Mouse (Mus musculus) forelimb bud, embryonic 11.5 days (tissue): ENCODE measurements around the gene Kcnj15.

Experiments
- DNase-seq: peaks from one replicate; pipeline ENCODE4 v3.0.0-alpha.2; 2012; ENCODE audit warnings: low read depth, low spot score

Gene Kcnj15

DNA sequence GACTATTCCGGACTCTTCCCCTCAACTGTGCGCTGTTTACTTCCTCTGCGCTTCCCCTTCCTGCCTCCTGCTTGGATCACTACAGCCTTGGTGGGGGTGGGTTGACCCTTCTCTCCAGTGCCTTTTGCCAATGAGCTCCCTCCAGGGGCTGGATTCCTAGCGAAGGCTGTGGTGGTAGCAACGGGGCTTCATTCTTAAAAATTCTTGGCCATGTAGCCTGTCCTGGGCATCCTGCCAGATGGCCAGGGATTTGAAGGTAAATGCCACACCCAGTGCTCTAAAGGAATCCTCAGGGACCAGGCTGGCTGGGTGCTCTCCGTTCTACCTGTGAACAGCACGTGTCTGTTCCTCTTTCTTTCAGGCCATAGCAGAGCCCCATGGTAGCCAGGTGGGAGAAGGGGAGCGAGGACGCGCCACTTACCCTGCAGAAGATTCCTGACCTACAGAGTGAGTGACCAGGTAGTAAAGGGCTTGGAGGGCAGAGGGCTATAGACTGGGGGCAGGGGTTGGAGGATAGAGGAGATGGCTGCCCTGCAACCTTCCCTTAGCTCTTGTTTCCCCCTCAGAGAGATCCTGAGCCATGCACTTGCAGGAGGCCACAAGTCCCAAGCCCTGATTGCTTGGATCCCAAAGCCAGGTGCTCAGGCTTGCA lies 34.2 kb downstream of the Kcnj15 start:
- DNase-seq: no peak

DNA sequence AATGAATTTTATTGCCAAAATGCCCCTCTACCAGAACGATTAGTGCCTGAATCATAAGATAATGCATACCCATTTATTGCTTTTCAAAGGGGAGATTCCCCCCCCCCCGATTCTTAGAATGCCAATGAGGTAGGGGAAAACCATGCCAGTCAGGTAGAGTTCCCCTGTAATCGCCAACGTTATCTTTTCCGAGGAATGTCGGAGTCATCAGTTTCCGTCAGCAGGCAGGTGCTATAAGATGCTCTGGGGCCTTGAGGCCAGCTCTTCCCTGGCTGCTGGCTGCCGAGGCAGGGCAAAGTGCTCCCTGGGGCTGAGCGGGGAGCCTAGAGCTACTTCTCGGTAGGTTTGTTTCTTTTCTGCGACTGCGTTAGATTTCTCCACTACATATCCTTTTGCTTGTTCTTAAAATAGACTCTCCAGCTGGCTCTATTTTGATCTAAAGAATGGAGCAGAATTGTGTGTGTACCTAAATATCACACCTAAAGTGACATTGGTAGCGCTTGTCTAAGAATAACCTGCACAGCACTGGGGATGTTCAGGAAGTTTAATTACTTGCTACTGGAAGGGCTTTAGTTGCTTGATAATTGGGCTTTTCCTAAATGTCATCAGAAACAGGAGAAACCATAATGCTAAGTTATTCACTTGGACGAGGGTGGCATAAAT lies 35.6 kb downstream of the Kcnj15 start:
- DNase-seq: no peak

DNA sequence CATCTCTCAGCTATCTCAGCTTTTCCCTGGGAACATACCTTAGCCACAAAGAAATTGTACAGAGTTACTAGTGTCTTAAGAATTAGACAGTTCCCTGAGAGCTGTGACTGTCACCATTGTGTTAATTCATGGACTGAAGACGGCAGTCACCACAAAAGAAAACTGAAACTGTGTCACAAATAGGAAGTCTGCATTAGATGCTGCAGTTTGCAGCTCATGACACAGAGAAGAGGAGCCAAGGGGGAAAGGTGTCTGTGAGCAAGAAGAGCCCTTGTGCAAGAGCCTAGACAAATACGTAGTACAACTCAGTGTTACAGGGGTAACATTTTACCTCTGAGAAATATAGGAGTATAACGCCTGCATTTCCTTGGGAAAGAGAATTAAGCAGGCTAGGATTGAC lies 40.3 kb downstream of the Kcnj15 start:
- no peak for DNase-seq

DNA sequence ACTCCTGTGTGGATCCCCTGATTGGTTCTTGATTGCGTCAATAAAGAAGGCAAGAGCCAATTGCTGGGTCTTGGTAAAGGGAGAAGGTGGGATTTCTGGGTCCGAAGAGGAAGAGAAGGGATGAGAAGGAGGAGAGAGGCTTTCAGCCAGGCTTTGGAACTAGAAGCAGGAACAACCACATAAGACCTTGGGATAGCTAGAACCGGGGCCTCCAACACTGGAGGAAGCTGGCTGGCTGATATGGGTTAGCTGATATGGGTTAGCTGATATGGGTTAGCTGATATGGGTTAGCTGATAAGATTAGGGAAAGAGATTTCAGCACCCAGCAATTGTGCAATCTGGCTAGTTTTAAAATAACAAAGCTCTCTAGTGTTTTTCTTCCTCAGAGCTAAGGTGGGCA lies 44.3 kb downstream of the Kcnj15 start:
- no peak for DNase-seq

DNA sequence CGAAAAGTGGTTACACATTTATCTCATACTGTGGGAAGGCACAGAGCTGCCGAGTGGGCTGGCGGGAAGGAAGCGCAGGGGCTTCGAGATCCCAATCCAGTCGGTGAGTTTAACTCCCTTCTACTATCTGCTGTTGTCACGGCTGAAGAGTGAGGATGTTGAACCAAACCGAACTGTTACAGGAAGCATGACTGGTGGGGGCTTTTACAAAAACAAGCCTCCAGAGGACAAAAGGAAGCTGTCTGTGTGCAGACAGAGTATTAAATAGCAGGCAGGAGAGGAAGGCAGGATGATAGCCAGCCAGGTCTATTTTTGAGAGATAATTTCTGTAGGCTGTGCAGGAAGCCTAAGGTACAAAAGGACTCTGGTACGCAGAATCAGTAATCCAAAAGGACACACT lies 46.3 kb downstream of the Kcnj15 start:
- no peak for DNase-seq

DNA sequence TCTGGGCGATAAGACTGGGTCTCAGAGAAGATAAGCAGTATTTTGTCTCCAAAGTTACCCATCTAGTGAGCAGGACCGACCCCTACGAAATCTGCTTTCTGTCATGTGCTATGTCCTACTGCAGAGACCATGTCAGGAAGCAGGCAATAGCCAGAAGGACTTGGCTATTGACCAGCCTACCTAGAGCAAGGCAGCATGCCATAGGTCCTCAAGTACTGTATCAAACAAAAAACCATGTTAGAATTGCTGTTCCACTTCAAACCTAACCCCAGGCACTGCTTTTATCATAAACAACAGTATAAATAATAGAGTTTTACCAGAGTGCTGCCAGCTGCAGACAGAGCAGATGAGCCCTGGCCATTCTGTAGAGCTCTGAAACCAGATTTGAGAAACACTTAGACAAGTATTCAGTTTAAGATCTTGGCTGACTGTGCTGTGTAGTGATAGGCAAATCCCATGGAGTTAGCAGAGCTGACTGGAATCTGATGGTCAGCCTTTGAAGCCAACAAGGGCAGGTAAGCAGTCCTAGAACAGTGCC lies 50.5 kb downstream of the Kcnj15 start:
- no peak for DNase-seq

DNA sequence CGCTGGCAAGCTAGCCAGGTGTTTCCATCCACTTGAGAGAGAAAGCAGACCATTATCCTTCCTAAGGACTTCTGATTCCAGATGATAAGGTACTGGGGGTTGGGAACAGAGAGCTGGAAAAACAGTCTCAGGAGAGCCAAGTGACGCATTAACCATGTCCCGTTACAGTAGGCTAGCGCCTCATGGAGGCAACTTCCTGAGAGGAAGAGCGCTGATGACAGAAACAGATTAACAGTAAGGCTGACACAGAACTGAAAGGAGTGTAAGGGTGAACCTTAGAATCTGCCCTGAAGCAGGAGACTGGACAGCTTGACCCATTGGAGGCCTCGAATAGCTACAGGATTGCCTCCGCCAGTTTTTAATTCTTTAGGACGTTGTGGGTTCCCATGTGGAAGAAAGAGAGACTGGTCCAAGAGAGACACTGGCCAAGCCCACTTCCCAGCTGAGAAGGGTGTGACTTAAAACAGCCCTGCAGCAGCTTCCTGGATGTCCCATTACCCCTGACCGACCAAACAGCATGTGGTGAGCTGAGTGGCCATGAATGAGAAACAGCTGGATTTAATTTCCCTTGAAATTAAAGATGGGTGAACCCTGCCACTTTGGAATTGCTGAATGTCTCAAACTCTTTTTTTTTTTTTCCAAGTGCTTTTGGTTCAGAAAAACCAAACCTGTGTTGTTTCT lies 64.7 kb downstream of the Kcnj15 start:
- DNase-seq: peak; percentile 60

DNA sequence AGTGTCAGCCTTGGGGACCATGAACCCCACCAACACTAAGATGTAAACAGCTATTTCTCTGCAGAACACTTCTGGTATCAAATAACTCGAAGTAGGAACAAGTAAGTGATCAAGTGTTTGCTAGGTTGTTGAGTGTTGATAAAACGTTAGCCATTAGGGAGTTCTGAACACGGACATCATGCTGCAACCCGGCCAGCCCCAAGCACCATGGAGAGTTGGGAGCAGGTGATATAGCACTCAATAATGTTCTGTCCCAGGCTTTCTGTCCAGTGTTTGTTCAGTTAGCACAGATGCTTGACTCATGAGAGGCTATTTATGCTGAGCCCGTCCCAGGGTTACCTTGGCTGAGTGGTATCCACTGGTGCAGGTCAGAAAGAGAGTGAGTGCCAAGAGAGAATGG lies 74.8 kb downstream of the Kcnj15 start:
- DNase-seq: no peak

DNA sequence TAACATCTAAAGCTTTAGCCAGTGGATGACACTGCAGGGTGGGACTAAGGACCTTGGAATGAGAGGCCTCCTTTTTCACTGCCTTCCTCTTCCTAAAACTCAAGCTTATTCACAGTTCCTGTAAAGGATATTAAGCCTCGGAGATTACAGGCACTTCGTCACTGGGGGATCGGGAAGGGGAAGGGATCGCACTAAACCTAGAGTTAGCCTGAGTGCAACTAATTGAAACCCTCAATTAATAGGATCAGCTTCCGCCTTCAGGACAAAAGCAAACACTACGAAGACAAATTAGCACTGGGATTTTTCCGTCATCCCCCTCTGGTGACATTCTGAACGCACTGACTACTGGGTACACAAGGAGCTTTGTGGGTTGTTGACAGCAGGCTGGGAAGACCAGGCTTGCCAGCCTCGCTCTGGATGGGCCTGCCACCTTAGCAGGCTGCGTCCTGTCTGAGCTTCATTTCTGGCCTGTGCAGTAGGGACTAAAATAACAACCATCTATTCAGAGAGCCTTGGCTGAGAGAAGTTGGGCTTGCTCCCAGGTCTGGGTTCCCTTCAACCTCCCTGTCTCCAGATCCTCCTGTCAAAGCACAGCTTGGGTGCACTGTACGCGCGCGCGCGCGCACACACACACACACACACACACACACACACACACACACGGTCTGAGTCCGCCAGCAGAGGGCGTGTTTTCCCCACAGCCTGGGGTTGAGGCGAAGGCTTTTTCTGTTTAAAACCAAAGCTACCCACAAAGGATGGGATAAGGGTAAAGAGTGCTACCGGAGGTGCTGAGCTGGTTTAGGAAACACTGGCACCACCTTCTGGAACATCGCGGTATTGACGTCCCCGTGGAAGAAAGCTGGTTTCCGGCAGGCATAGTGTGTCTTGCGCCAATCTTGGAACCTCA lies 83.8 kb downstream of the Kcnj15 start:
- DNase-seq: peak; percentile 89

DNA sequence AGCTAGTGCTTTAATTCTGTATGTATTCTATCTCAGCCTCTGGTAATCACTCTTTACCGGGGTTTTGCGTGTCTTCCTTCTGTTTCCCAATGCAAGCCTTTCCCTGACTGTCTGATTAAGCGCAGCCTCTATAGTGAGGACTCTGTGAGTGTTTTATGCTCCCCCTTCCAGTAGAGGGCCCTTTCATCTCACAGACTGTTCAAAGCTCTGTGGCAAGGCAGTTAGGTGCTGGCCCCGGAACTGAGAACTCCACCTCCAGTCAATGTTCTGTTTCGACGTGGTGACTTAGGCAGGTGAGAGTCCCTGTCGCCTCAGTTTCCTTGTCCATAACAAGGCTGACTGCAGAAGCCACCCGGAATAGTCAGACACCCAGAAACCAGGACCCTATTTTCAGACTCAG lies 84.7 kb downstream of the Kcnj15 start:
- no peak for DNase-seq

DNA sequence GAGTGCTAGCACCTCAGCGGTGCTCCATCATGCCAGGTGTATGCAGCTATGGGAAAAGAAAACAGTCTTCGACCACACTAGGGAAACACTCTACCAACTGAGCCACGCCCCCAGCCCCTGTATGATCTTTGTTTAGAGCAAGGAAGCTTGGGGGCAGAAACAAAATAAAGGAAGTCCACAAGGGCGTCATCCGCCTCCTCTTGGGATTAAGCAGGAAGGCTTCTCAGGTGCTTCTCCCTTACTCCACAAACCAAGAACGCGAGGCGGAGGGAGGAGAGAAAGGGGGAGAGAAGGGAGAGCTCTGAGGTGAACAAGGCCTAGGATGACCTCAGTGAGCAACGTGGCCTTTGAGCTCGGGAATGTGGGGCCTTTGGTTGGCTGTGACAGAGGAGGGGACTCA lies 87.6 kb downstream of the Kcnj15 start:
- no peak for DNase-seq

DNA sequence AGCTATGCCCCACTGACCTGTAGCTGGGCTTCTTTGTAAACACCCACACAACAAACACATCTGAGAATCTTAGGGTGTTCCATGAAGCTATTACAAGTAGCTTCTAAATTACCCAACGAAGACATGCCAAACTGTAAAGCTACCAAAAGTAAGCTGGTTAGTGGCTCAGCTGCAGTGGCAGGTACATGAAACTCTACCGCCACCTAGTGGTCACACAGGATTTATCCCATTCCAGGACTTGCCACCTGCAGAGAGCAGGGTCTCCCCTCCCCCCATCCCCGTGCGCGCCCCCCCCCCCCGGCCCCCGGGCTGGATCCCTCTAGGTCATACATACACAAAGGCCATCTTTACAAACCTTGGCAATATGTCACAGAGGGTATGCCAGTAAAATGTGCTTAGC lies 88.5 kb downstream of the Kcnj15 start:
- peak; percentile 81 for DNase-seq

DNA sequence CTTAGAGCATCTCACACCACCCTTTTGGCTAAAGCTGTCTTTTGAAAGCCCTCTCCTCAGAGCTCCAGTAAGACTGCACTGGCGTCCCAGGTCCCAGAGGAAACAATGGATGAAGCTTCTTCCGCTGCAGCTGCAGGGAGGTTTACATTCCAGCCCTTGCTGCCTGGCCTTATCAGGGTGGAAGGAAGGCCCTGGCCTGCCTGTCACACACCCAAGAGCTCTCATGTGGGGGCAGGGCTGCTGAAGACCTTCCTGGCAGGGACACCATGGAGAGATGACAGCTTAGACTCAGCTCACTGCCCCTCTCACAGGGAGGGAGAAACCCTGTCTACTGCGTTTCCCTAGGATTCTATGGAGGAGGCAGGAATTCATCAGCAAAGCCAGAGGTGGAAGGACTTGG lies 89.8 kb downstream of the Kcnj15 start:
- DNase-seq: no peak

DNA sequence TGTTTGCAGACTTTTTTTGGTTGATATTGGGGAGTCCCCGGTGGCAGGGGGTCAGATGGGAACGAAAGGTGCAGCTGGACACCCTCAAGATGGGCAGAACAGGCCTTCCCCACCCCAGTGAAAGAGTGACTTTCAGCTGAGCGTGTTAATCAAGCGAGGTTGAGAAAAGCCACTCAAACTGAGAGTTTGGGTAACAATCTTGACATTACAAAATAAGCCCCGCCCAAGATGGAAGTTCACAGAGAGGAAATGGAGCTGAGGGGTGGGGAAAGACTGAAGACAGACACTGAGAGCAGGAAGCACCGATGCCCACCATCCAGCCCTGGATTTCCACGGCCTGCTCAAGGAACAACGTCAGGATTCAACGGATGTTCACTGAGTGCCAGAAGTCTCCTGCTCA lies 91.2 kb downstream of the Kcnj15 start:
- no peak for DNase-seq

DNA sequence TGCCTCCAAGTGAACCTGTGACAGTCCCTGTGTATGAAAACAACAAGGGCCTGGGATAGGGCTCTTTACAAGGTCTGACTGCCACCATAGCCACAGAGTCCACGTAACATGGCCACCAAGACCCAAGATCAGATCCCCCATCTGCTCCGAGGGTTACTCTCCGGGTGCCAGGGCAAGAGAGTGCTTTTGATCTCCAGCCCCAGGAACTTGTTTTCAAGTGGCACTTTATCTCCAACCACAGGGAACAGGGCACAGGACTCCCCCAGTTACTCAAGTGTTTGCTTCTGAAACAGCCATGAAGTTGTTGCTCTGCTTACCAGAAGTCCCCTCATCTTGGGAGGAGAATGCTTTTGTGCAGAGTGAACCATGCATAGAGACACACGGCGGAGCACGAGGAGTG lies 92.0 kb downstream of the Kcnj15 start:
- no peak for DNase-seq

DNA sequence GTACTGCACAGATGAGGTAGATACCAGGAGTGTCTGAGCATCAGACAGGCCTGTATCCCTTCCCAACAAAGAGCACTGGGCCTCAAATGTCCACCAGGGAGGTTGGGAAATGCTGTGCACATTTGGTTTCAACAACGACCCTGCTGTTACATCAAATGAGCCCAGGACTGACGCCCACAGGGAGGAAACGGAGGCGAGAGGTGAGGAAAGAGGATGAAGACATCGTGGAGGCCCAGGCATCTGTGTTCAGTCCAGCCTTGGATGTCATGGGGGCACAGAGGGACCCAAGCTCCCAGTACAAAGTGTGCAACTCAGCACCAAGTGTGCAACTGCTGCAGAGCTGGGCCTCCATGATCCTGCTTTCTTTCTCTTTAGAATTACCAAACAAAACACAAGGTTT lies 92.4 kb downstream of the Kcnj15 start:
- DNase-seq: no peak
